Mouse (Mus musculus): ENCODE measurements around the gene Pdlim1. TPM values are rescaled to one million over a fixed set of nuclear protein-coding genes. Genes with fewer than 3 reads are reported as not detected.
"Not testable (repeated sequence)": the region's sequence is repeated elsewhere in the genome, so short reads cannot be mapped to it uniquely, and the experiment has no call there.

Gene Pdlim1
- total RNA-seq, 2 experiments from 2014 or later: 119 to 169 TPM

DNA sequence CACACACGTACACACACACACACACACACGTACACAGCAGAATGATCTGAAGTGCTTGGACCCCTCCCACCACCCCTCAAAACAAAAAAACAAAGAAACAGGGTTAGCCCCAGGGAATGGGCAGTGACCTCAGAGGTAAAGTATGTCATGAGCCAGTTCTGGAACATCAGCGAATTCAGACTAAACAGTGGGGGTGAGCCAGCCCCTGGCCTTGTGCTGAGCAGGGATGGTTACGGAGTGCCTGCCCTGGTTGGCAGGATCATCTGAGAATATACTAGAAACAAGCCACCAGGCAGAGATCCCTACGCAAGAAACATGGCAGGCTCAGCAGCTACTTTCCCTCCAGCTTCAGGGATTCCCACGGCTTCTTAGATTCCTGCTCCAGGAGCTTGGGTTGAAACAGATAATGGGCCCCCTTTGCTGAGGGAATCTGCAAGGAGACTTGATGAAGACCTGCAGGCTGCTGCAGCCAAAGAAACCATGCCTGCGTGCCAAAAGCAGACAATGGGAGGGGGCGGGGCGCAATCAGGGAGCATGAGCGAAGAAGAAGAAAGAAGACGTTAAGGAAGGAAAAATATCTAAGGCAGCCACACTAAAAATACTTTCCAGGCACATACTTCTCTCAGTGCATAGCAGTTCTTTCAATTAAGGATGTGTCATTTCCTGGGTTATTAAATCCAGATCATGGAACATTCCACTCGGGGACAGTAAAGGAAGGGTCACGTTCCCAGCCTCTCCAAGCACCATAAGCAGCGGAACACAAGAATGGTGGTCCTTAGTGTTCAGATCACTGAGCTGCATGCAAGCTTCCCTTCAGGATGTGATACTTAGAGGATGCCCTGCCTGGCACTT is 30.6 kb downstream of the Pdlim1 start:
- DNase-seq: peak; percentile 63 to 67

DNA sequence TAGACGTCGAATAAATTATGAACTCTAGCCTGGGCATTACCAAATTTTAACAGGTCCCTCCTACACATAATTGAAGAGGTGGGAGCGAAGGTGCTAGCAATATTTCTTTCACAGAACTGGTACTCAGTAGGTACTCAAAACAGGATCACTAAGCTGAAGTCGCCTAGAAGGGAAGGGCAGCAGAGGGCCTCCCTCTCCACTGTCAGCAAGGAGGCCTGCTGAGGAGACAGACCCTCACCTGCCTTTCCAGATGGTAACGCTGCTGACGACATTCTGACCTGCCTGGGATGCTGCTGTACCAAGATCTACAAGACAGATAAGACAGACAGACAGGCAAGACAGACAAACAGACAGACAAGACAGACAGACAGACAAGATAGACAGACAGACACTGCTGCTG is 31.3 kb downstream of the Pdlim1 start:
- DNase-seq: no peak

DNA sequence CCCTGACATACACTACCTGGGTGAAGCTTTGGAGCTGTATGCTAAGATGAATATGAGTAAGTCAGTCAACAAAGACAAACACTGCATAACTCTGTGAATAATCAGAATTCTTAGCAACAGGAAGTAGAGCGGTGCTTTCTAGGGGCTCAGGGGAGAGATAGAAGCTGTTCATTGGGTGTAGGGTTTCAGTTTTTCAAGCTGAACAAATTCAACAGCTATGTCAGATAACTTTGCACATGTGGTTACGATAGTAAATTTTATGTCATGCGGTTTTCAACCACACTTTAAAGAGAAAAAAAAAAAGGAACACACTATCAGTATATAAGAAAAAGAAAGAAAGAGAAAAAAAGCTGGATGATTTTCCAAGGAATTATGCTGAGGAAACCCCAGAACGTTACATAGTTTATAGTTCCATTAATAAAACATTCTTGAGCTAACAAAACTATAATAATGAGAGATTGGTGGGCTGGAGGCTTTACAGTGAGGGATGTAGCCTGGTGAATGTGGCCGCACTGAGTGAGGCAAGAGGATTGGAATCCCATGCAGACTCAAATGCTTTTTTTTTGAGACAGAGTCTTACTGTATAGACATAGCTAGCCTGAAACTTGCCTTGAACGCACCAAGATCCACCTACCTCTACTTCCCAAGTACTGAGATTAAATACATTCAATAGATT is 33.3 kb downstream of the Pdlim1 start:
- no peak for DNase-seq

DNA sequence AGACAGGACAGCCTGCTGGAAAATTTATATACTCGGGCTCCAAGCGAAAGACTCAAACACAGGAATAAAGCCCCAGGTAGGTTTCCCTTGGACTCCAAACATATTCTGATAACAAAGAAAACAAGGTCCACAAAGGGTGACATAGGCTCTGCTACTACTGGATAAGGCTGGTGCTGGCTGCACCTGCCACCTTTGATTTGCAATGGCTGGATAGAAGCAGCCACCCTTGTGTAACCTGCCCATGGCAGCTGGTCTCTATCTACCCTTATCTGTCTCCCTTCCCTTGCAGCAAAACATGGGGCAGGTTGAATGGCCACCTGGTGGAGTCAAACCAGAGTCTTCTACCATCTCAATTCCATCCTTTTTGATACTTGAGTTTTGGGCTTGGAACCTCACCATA is 39.1 kb downstream of the Pdlim1 start:
- DNase-seq: no peak

DNA sequence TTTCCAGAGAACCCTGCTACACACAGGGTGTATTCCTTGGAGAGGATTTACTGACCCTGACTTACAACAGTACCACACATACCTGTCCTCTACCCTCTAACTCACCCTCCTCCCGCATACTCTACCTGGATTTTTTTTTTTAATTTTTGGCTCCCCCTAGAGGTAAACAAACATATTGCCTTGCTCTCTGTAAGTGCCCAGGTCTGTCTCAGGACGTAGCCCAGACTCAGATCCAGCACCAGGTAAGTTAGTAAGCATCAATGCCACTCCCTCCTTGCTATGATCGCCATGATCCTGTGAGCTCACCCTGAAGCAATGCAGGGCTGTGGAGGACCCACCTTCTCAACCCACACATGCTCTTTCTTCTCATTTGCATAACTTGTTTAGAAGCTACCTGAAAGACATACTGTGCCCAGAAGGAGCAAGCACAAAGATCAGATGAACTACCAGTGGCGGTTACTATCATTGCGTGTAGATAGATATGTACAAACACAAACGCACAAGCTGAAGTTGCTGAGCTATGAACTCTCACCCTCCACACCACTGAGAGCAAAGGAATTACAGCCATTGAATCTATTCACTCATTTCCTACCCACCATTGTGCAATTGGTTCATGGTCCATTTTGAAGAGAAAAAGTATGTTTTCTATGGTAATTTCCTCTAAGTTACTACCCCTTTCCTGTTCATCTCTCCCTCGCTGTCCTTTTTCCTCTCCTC is 39.7 kb downstream of the Pdlim1 start:
- no peak for DNase-seq

DNA sequence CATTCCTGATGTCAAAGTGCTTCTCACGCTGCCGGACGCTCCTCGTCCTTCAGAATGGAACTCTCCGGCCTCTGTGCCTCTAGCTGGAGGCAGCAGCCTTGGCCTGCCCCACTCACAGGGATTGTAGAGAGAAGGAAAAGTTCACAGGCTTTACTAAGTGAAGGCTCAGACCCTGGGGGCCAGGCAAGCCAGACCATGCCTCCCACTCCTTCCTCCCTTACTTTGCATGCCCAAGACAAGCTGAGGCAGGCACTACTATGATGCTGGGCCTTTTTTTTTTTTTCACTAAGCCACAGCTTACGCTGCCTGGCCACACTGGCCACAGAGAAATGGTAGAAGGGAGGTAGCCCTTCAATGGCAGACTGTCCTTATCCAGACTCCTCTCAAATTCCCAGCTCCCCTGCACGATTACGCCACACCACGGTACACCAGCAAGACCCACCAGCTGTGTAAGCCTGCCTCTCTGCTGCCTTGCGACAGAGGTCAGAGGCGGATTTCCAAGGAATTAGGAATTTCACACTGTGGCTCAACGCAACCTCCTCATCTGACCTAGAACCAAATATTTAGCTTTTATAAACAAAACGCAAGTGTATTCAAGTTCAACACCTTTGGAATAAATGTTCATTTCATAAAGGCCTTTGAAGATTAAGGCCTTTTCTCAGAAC is 40.4 kb downstream of the Pdlim1 start:
- DNase-seq: peak in 1 of 2 experiments; percentile 34

DNA sequence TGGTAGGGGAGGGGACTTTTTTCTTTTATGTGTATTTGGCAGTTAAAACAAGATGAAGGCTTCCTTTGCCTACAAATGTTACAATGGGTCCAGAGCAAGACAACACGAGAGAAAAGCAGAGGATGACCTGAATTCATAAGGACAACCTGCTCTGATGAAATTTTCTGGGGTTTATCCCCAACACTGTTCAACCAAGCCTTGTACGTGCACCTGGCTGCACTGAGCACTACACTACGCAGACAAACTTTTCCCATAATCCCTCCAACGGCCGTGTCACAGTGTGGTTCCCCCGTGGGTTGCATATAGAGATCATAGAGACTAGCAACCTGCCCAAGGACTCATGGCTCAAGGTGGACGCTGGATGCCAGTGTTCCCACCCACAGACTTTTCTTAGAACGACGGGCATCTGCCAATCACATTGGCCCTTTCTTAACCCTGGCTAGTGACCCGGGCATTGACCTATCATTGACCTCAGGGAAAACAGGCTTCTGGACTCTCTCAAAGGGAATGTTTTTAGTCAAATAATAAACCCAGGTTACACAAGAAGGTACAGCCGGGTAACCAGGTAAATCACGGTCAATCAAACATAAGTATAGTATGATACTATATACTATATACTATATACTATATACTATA is 45.0 kb downstream of the Pdlim1 start:
- no peak for DNase-seq

DNA sequence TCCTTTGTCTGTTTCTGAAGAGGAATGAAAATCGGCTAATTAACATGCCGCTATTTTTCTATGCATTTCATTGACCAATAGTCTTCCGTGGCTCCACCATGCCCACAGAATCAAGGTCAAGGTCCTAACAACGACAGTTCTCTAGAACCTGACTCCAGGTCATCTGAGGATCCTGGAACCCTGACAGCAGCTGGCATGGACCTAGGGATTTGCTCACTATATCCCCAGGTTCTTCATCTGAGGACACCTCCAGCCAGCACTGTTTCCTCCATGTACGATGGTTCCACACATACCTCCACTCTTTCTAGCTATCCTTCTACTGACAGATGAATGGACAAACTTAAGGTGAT is 45.9 kb downstream of the Pdlim1 start:
- peak; percentile 49 to 57 for DNase-seq

DNA sequence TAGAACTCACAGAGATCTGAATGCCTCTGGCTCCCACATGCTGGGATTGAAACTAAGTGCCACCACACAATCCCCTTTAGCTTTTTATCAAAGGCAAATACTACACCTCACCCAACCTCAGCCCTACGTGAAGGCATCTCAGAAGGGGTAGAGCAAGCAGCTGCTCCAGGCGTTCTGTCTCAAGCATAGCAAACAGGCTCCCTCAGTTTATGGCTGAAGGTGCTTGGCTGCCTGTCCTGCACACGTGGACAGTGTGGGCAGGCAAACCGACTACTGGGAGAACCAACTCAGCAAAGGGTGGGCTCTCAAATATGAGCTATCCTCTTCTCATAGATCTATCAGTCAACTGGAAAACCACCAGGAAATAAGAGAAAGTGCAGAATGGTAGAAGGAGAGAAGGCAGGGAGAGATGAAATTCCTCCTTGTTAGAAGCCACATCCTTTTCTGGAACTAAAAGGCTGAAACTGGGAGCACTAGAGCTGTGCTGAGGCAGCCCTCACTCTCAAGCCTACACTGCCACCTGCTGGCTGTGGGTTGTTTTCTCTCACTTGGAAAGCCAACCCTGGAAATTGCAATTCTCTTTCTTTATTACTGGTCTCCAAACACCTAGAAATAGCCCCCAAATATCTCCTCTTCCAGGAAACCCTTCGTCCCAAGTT is 46.4 kb downstream of the Pdlim1 start:
- DNase-seq: peak; percentile 54 to 89

DNA sequence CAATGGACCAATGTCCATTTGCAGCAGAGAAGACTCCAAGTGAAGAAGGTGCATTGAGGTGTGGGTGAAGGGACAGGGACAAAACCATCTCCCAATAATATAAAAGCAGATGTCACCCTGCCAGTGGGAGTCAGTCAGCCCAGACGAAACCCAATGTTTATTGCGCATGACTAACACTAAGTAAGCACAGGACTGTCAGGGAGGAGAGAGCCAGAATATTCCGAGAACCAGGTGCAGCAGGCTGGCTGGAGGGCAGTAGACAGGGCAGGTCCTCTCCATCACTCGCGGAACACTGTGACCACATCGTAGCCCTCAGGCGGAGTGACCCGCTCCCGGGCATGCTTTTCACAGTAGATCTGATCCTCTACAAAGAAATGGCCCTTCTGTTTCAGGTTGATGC is 49.3 kb downstream of the Pdlim1 start:
- DNase-seq: not testable (repeated sequence)

DNA sequence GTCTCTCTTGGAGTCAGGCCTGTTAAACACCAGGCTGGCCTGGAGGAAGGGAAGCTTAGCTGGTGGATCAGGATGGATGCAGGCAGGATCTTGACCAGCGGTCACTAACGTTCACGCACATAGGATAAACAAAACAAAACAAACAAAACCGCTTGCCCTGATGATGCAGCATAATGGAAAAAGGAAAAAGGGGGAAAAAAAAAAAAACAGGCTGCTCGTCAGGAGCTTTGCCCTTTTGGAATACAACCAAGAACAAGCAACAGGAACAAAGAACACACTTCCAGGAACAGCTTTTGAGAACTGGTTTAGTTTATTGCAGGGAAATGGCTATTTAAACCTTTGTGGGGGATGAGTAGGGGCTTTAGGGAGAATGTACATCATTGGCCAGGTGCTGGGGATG is 50.8 kb downstream of the Pdlim1 start:
- DNase-seq: no peak

DNA sequence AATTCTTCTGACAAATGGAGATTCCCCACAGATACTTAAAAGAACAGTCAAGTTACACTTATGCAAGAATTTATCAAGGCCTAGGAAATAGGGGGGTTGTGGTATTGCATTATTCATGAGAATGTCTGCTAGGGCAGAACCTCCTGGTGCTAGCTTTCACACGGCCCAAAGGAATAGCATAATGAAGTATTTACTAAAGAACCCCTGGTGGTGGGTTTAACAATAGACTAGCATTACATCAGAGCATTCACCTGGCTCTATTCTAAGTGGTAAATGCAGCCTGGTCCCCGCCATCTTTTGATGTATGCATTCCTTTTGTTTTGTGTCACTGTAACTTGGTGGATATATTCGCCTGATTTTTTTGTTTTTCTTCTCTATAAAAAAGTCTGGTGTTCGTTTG is 68.7 kb downstream of the Pdlim1 start:
- DNase-seq: not testable (repeated sequence)

DNA sequence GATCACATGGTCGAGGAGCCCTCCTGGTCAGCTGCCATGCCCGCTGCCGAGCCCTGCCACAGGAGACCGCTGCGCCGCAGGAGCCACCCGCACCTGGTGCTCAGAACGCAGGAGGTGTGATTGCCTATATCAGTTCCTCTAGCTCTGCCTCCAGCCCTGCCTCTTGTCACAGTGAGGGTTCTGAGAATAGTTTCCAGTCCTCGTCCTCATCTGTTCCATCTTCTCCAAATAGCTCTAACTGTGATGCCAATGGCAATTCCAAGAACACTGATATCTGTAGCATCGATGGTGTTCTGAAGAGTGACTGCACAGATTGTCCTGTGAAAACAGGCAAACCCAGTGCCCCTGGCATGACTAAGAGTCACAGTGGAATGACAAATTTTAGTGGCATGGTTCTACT is 81.0 kb downstream of the Pdlim1 start:
- DNase-seq: no peak

DNA sequence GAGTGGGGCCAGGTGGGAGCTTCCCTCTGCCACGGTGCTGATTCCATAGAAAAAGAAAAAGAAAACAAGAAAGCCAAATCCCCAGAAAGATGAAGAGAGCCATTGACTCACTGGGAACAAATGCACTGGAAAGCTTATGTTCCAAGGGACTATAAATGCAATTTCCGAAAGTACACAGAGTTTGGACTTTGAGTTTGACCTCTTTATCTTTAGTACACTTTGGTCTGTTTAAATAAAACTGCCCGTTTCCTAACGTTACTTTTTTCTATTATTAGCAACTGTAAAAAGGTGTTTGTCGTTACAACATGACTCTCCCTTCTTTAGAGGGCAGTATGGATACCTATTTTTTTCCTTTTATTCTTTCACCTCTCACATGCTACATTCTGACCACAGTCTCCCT is 84.5 kb downstream of the Pdlim1 start, which contains the start of gene Cyp2c70:
Cyp2c70 (minus strand) TSS at position 174 of the 400 bp plus-strand sequence.
- DNase-seq: no peak

DNA sequence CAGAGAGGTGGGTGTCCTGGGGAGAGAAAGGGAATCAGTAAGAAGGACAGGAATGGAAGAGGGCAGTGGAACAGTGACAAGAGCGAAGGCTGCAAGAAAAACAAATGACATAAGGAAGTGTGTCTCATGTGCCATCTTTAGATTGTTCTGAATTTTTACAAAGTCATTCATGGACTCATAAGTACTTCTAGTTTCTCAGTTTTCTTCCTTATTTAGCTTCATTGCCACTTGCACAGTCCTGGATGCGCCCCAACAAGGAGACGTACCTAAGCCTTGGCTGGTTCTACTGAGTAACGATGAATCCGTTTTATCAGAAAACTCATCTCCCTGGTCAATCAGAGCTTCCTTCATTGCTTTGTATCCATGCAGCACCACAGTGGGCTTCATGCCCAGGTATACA is 88.0 kb downstream of the Pdlim1 start:
- DNase-seq: no peak

DNA sequence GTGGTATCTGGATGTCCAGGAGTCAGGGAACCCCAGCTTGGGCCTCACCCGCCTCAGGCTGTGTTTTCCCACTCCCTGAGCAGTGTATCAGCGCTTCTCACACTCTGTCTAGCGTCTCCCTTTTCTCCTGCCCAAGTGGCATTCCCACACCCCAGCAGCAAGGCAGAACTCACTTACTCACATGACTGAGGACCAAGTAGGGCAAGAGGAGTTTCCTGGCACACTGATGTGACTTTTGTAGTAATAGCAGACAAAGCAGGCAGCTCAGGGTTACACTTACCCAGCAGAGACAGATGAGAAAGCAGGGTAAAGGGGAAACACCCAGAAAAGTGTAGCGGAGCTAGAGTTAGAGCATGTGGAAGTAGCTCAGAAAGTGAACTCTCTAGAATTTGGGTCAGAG is 93.3 kb downstream of the Pdlim1 start:
- DNase-seq: peak; percentile 4 to 9

Other genes starting within 250 kb of the Pdlim1 start
- not detected for gene Cyp2c54, start 198.0 kb downstream of the Pdlim1 start, total RNA-seq (2021)
- gene Cyp2c50, start 182.2 kb downstream of the Pdlim1 start, total RNA-seq (2021): not detected
- gene Cyp2c70, start 84.5 kb downstream of the Pdlim1 start, total RNA-seq (2021): under 1 TPM; 0.28 to 0.30 TPM
- gene Sorbs1, start 241.9 kb upstream of the Pdlim1 start, total RNA-seq (2021): 100 to 1,000 TPM; 642 to 766 TPM